Mouse (Mus musculus) midbrain, embryonic 16.5 days (tissue): Measurements from ENCODE around the gene Mical2. TPM values are rescaled to one million over a fixed set of nuclear protein-coding genes. Genes with fewer than 3 reads are reported as not detected.

ENCODE experiments used
- ATAC-seq: fragments of 200-750 bp; cut with Nextera tagmentation; 2 replicates; pipeline ENCODE4 v1.8.0; 2017; ENCODE audit warnings: moderate TSS enrichment
- H3K27ac ChIP-seq: fragments of 300-500 bp; sonication (generic); 2 replicates; pipeline ENCODE4 v1.5.1; 2014; ENCODE audit warnings: mild to moderate bottlenecking, low read length, mixed read lengths
- H3K27me3 ChIP-seq: fragments of 300-500 bp; sonication (generic); 2 replicates; pipeline ENCODE4 v1.6.1; 2014; ENCODE audit warnings: low read depth, low read length, mixed read lengths; ENCODE audit not compliant: control insufficient read depth, insufficient read depth
- H3K36me3 ChIP-seq: fragments of 300-500 bp; sonication (generic); 2 replicates; pipeline ENCODE4 v1.6.1; 2014; ENCODE audit warnings: mild to moderate bottlenecking, low read length, moderate library complexity, mixed read lengths; ENCODE audit not compliant: control insufficient read depth, insufficient read depth
- H3K4me1 ChIP-seq: fragments of 300-500 bp; sonication (generic); 2 replicates; pipeline ENCODE4 v1.6.1; 2014; ENCODE audit warnings: mild to moderate bottlenecking, low read length, mixed read lengths; ENCODE audit not compliant: control insufficient read depth, insufficient read depth
- H3K4me2 ChIP-seq: fragments of 300-500 bp; sonication (generic); 2 replicates; pipeline ENCODE4 v1.6.1; 2014; ENCODE audit warnings: mild to moderate bottlenecking, low read length, mixed read lengths
- H3K4me3 ChIP-seq: fragments of 300-500 bp; sonication (generic); 2 replicates; pipeline ENCODE4 v1.5.1; 2014; ENCODE audit warnings: low read depth, mild to moderate bottlenecking, low read length, moderate library complexity, mixed read lengths
- H3K9ac ChIP-seq: fragments of 300-500 bp; sonication (generic); 2 replicates; pipeline ENCODE4 v1.6.1; 2014; ENCODE audit warnings: low read depth, low read length, mixed read lengths
- H3K9me3 ChIP-seq: fragments of 300-500 bp; sonication (generic); replicated peaks from 2 replicates; pipeline ENCODE4 v1.6.1; 2014; ENCODE audit warnings: mild to moderate bottlenecking, low read length, mixed read lengths; ENCODE audit not compliant: control insufficient read depth, poor library complexity, severe bottlenecking
- WGBS: fragments of 180-500 bp; shearing (Covaris S2); extraction: QIAGEN DNeasy Blood & Tissue Kit; methylation state at CpG from one replicate; pipeline ENCODE4 v1.1.7; 2014; 5-methylcytosine and 5-hydroxymethylcytosine counted together
- polyA plus RNA-seq: library from polyadenylated mRNA; unstranded; fragments of >200 nt; fragmentation: Nextera tagmentation; extraction: Ambion mirVana; gene quantifications from 2 replicates; pipeline ENCODE4 v1.2.1, GENCODE M21; 2015

Mical2 gene
- polyA plus RNA-seq, 1 experiment from 2014 or later = 5.1 TPM

GRCm38 (mm10) chr7:112375900-112376299, 150.2 kb downstream of the Mical2 start:
- Histone ChIP-seq H3K27me3 (no peaks in the 10 kb centered on the region), H3K4me2 (no peak overlapping the region), H3K4me3 (no peak overlapping the region), H3K9ac (no peak overlapping the region), H3K27ac (no peak overlapping the region), H3K9me3 (no peaks in the 10 kb centered on the region), H3K4me1 (no peaks in the 10 kb centered on the region), H3K36me3 (no peaks in the 10 kb centered on the region)
- WGBS = 68% methylated on average over 5 of the region's 5 CpGs
- no peak for ATAC-seq

GRCm38 (mm10) chr7:112376611-112377010, 151.0 kb downstream of the Mical2 start:
- WGBS = 80% methylated on average over 2 of the region's 2 CpGs
- no peak for ATAC-seq

GRCm38 (mm10) chr7:112377314-112377713, 151.7 kb downstream of the Mical2 start:
- Histone ChIP-seq H3K4me2 (no peak overlapping the region), H3K27me3 (no peaks in the 10 kb centered on the region), H3K9ac (no peak overlapping the region), H3K27ac (no peak overlapping the region), H3K36me3 (no peaks in the 10 kb centered on the region), H3K9me3 (no peaks in the 10 kb centered on the region), H3K4me1 (no peaks in the 10 kb centered on the region), H3K4me3 (no peak overlapping the region)
- peak; percentile 75 for ATAC-seq
- WGBS = 33% methylated on average over 8 of the region's 8 CpGs

More at GRCm38 (mm10) chr7:112376611-112377010, 151.0 kb downstream of the Mical2 start:
- Histone ChIP-seq H3K4me3 (no peak overlapping the region), H3K9me3 (no peaks in the 10 kb centered on the region), H3K27ac (no peak overlapping the region), H3K9ac (no peak overlapping the region), H3K27me3 (no peaks in the 10 kb centered on the region), H3K4me2 (no peak overlapping the region), H3K36me3 (no peaks in the 10 kb centered on the region), H3K4me1 (no peaks in the 10 kb centered on the region)

- 92% methylated on average over 5 of the region's 5 CpGs for WGBS
- H3K9ac ChIP-seq = no peak overlapping the region
Observed at GRCm38 (mm10) chr7:112378056-112378455, 152.4 kb downstream of the Mical2 start.

GRCm38 (mm10) chr7:112378476-112378875, 152.8 kb downstream of the Mical2 start:
- Histone ChIP-seq H3K27me3 (no peaks in the 10 kb centered on the region), H3K9me3 (no peaks in the 10 kb centered on the region), H3K36me3 (no peaks in the 10 kb centered on the region), H3K4me3 (no peak overlapping the region), H3K4me2 (no peak overlapping the region), H3K4me1 (no peaks in the 10 kb centered on the region), H3K9ac (no peak overlapping the region), H3K27ac (no peak overlapping the region)
- ATAC-seq = no peak
- WGBS = 89% methylated on average over 5 of the region's 5 CpGs

More at GRCm38 (mm10) chr7:112378056-112378455, 152.4 kb downstream of the Mical2 start:
- H3K27me3 ChIP-seq = no peaks in the 10 kb centered on the region
- ATAC-seq = no peak
- no peaks in the 10 kb centered on the region for H3K9me3 ChIP-seq
- no peak overlapping the region for H3K4me3 ChIP-seq
- no peak overlapping the region for H3K4me2 ChIP-seq
- no peaks in the 10 kb centered on the region for H3K4me1 ChIP-seq
- no peak overlapping the region for H3K27ac ChIP-seq
- no peaks in the 10 kb centered on the region for H3K36me3 ChIP-seq

GRCm38 (mm10) chr7:112386521-112386920, 160.9 kb downstream of the Mical2 start:
- Histone ChIP-seq H3K9ac (no peak overlapping the region), H3K27ac (no peak overlapping the region), H3K4me2 (no peak overlapping the region), H3K4me1 (peaks cover 23% of the 10 kb centered on the region), H3K4me3 (no peak overlapping the region), H3K9me3 (no peaks in the 10 kb centered on the region), H3K36me3 (no peaks in the 10 kb centered on the region), H3K27me3 (no peaks in the 10 kb centered on the region)
- WGBS = 75% methylated on average over 5 of the region's 5 CpGs
- no peak for ATAC-seq

- WGBS = 88% methylated on average over 5 of the region's 5 CpGs
- Histone ChIP-seq H3K4me1 (peaks cover 26% of the 10 kb centered on the region), H3K9me3 (no peaks in the 10 kb centered on the region), H3K36me3 (no peaks in the 10 kb centered on the region), H3K4me3 (no peak overlapping the region), H3K9ac (no peak overlapping the region), H3K27me3 (no peaks in the 10 kb centered on the region), H3K4me2 (no peak overlapping the region), H3K27ac (no peak overlapping the region)
- ATAC-seq = no peak
Observed at GRCm38 (mm10) chr7:112387876-112388275, 162.2 kb downstream of the Mical2 start.

- H3K9me3 ChIP-seq = no peaks in the 10 kb centered on the region
- 88% methylated on average over 5 of the region's 5 CpGs for WGBS
- no peaks in the 10 kb centered on the region for H3K36me3 ChIP-seq
- no peaks in the 10 kb centered on the region for H3K27me3 ChIP-seq
- H3K27ac ChIP-seq = no peak overlapping the region
- no peak overlapping the region for H3K4me2 ChIP-seq
- peaks cover 26% of the 10 kb centered on the region for H3K4me1 ChIP-seq
- H3K9ac ChIP-seq = no peak overlapping the region
- ATAC-seq = no peak
- H3K4me3 ChIP-seq = no peak overlapping the region
Observed at GRCm38 (mm10) chr7:112388363-112388875, 162.8 kb downstream of the Mical2 start.

GRCm38 (mm10) chr7:112389611-112390251, 164.1 kb downstream of the Mical2 start:
- Histone ChIP-seq H3K4me3 (no peak overlapping the region), H3K9ac (no peak overlapping the region), H3K4me1 (peaks cover 26% of the 10 kb centered on the region), H3K4me2 (no peak overlapping the region), H3K36me3 (no peaks in the 10 kb centered on the region), H3K9me3 (no peaks in the 10 kb centered on the region), H3K27me3 (no peaks in the 10 kb centered on the region), H3K27ac (peak overlapping the region; percentile 44)
- ATAC-seq = peak; percentile 56; the same call in 1 of the 2 replicates
- WGBS = 32% methylated on average over 6 of the region's 6 CpGs
